Mouse (Mus musculus) E14TG2a.4 (cell line): ENCODE measurements around the gene Khsrp.
"Not testable (repeated sequence)": the region's sequence is repeated elsewhere in the genome, so short reads cannot be mapped to it uniquely, and the experiment has no call there.

Experiments used
- H3K27me3 ChIP-seq: 2 replicates; pipeline ENCODE4 v1.6.1; 2014; ENCODE audit warnings: low read length, control low read depth; ENCODE audit not compliant: insufficient read depth
- H3K36me3 ChIP-seq: 2 replicates; pipeline ENCODE4 v1.6.1; 2014; ENCODE audit warnings: low read length, control low read depth; ENCODE audit not compliant: insufficient read depth
- H3K4me1 ChIP-seq: replicated peaks from 2 replicates; pipeline ENCODE4 v1.6.1; 2014; ENCODE audit warnings: low read depth, low read length, control low read depth
- H3K4me3 ChIP-seq: replicated peaks from 2 replicates; pipeline ENCODE4 v1.5.1; 2014; ENCODE audit warnings: mild to moderate bottlenecking, low read length
- H3K9me3 ChIP-seq: 2 replicates; pipeline ENCODE4 v1.6.1; 2014; ENCODE audit warnings: low read length, control low read depth
- CTCF ChIP-seq: conservative IDR thresholded peaks from 2 replicates; pipeline ENCODE4 v1.5.1; 2014; ENCODE audit warnings: low read length
- NANOG ChIP-seq: IDR thresholded peaks from 2 replicates; pipeline ENCODE4 v1.6.1; 2014; ENCODE audit warnings: borderline replicate concordance, low read length, mixed read lengths
- POU5F1 ChIP-seq: IDR thresholded peaks from 2 replicates; pipeline ENCODE4 v1.6.1; 2014; ENCODE audit warnings: low read length, borderline replicate concordance

Gene Khsrp

GRCm38 (mm10) chr17:57062548-57062947, 31.2 kb upstream of the Khsrp start:
- H3K4me3 ChIP-seq: peak overlapping the region; percentile 81
- H3K36me3 ChIP-seq: peaks cover 13% of the 10 kb centered on the region; the same call in 1 of the 2 replicates
- H3K9me3 ChIP-seq: no peaks in the 10 kb centered on the region
- peaks cover 74% of the 10 kb centered on the region for H3K4me1 ChIP-seq
- TF ChIP-seq POU5F1 (no peak), CTCF (no peak), NANOG (no peak)
- H3K27me3 ChIP-seq: peaks cover 58% of the 10 kb centered on the region

- TF ChIP-seq NANOG (no peak), CTCF (no peak), POU5F1 (no peak)
Measured at GRCm38 (mm10) chr17:57062011-57062521, 30.7 kb upstream of the Khsrp start.

GRCm38 (mm10) chr17:57061069-57061468, 29.7 kb upstream of the Khsrp start:
- Histone ChIP-seq H3K4me3 (peak overlapping the region; percentile 94), H3K27me3 (peaks cover 51% of the 10 kb centered on the region), H3K4me1 (peaks cover 59% of the 10 kb centered on the region), H3K36me3 (peaks cover 15% of the 10 kb centered on the region; the same call in 1 of the 2 replicates), H3K9me3 (no peaks in the 10 kb centered on the region)
- TF ChIP-seq NANOG (no peak), POU5F1 (no peak), CTCF (no peak)

More at GRCm38 (mm10) chr17:57062011-57062521, 30.7 kb upstream of the Khsrp start:
- Histone ChIP-seq H3K4me3 (peak overlapping the region; percentile 81), H3K36me3 (peaks cover 13% of the 10 kb centered on the region; the same call in 1 of the 2 replicates), H3K27me3 (peaks cover 55% of the 10 kb centered on the region), H3K4me1 (peaks cover 69% of the 10 kb centered on the region), H3K9me3 (no peaks in the 10 kb centered on the region)

GRCm38 (mm10) chr17:57060231-57060801, 29.0 kb upstream of the Khsrp start:
- H3K4me3 ChIP-seq: peak overlapping the region; percentile 94
- H3K9me3 ChIP-seq: no peaks in the 10 kb centered on the region
- TF ChIP-seq POU5F1 (no peak), CTCF (peak; percentile 53)
- H3K4me1 ChIP-seq: peaks cover 54% of the 10 kb centered on the region
- H3K36me3 ChIP-seq: peaks cover 11% of the 10 kb centered on the region; the same call in 1 of the 2 replicates
- peaks cover 48% of the 10 kb centered on the region for H3K27me3 ChIP-seq

- peaks cover 6% of the 10 kb centered on the region for H3K36me3 ChIP-seq
- no peaks in the 10 kb centered on the region for H3K9me3 ChIP-seq
- H3K4me3 ChIP-seq: peak within 1 kb of the TSS; percentile 94
- H3K4me1 ChIP-seq: peaks cover 47% of the 10 kb centered on the region
- no peak for TF ChIP-seq POU5F1
- no peak for TF ChIP-seq CTCF
- TF ChIP-seq NANOG: no peak
- peaks cover 43% of the 10 kb centered on the region for H3K27me3 ChIP-seq
Measured at GRCm38 (mm10) chr17:57059486-57059977, 28.2 kb upstream of the Khsrp start, which contains the start of gene Slc25a23. TSS of gene Slc25a23 (minus strand) at chr17:57059863.

- Histone ChIP-seq H3K9me3 (no peaks in the 10 kb centered on the region), H3K27me3 (peaks cover 38% of the 10 kb centered on the region), H3K4me1 (peaks cover 42% of the 10 kb centered on the region), H3K4me3 (peak within 1 kb of the TSS; percentile 94), H3K36me3 (peaks cover 6% of the 10 kb centered on the region)
- TF ChIP-seq NANOG (no peak), POU5F1 (no peak), CTCF (no peak)
Measured at GRCm38 (mm10) chr17:57058891-57059485, 27.7 kb upstream of the Khsrp start, which contains the start of gene Crb3. TSS of gene Crb3 (plus strand) at chr17:57059105.

GRCm38 (mm10) chr17:57056246-57056645, 24.9 kb upstream of the Khsrp start:
- H3K4me1 ChIP-seq: peaks cover 20% of the 10 kb centered on the region
- H3K36me3 ChIP-seq: peaks cover 17% of the 10 kb centered on the region
- H3K4me3 ChIP-seq: no peak overlapping the region
- H3K9me3 ChIP-seq: no peaks in the 10 kb centered on the region
- TF ChIP-seq POU5F1: no peak
- TF ChIP-seq NANOG: no peak
- TF ChIP-seq CTCF: no peak
- peaks cover 16% of the 10 kb centered on the region for H3K27me3 ChIP-seq

- H3K9me3 ChIP-seq, H3K27me3 ChIP-seq, H3K4me3 ChIP-seq: not testable (repeated sequence)
- TF ChIP-seq CTCF: peak; percentile 33; the same call in 1 of the 2 replicates
- Histone ChIP-seq H3K4me1 (peaks cover 10% of the 10 kb centered on the region), H3K36me3 (peaks cover 23% of the 10 kb centered on the region)
Measured at GRCm38 (mm10) chr17:57051679-57052078, 20.4 kb upstream of the Khsrp start.

- H3K4me3 ChIP-seq: no peak overlapping the region
- H3K9me3 ChIP-seq: no peaks in the 10 kb centered on the region
- peaks cover 15% of the 10 kb centered on the region for H3K4me1 ChIP-seq
- TF ChIP-seq NANOG: no peak
- no peak for TF ChIP-seq POU5F1
- peaks cover 12% of the 10 kb centered on the region for H3K27me3 ChIP-seq
- H3K36me3 ChIP-seq: peaks cover 17% of the 10 kb centered on the region
Measured at GRCm38 (mm10) chr17:57048816-57049215, 17.5 kb upstream of the Khsrp start.
